Mouse (Mus musculus) neural tube, embryonic 11.5 days (tissue): Measurements from ENCODE around the gene Hist1h2ae. TPM values are rescaled to one million over a fixed set of nuclear protein-coding genes. Genes with fewer than 3 reads are reported as not detected.
"Not testable (repeated sequence)": the region's sequence is repeated elsewhere in the genome, so short reads cannot be mapped to it uniquely, and the experiment has no call there.

Source experiments
- ATAC-seq: fragments of 200-750 bp; cut with Nextera tagmentation; 2 replicates; pipeline ENCODE4 v1.8.0; 2017; ENCODE audit warnings: moderate number of reproducible peaks, mild to moderate bottlenecking, moderate TSS enrichment, moderate library complexity; ENCODE audit not compliant: insufficient read depth, low FRiP score, low TSS enrichment
- DNase-seq: peaks from one replicate; pipeline ENCODE4 v3.0.0-alpha.2; 2015; ENCODE audit warnings: low spot score
- H3K27ac ChIP-seq: fragments of 300-500 bp; sonication (generic); 2 replicates; pipeline ENCODE4 v1.5.1; 2014; ENCODE audit warnings: low read depth, mild to moderate bottlenecking, low read length
- H3K27me3 ChIP-seq: fragments of 300-500 bp; sonication (generic); 2 replicates; pipeline ENCODE4 v1.6.1; 2014; ENCODE audit warnings: mild to moderate bottlenecking, low read length, mixed read lengths; ENCODE audit not compliant: control insufficient read depth, insufficient read depth
- H3K36me3 ChIP-seq: fragments of 300-500 bp; sonication (generic); 2 replicates; pipeline ENCODE4 v1.6.1; 2014; ENCODE audit warnings: mild to moderate bottlenecking, low read length, moderate library complexity, mixed read lengths; ENCODE audit not compliant: control insufficient read depth, insufficient read depth
- H3K4me1 ChIP-seq: fragments of 300-500 bp; sonication (generic); 2 replicates; pipeline ENCODE4 v1.6.1; 2014; ENCODE audit warnings: low read length, mixed read lengths; ENCODE audit not compliant: control insufficient read depth, insufficient read depth
- H3K4me2 ChIP-seq: fragments of 300-500 bp; sonication (generic); 2 replicates; pipeline ENCODE4 v1.6.1; 2014; ENCODE audit warnings: low read depth, mild to moderate bottlenecking, moderate library complexity
- H3K4me3 ChIP-seq: fragments of 300-500 bp; sonication (generic); 2 replicates; pipeline ENCODE4 v1.5.1; 2014; ENCODE audit warnings: low read depth, low read length
- H3K9ac ChIP-seq: fragments of 300-500 bp; sonication (generic); 2 replicates; pipeline ENCODE4 v1.6.1; 2014; ENCODE audit warnings: mild to moderate bottlenecking, low read length
- H3K9me3 ChIP-seq: fragments of 300-500 bp; sonication (generic); 2 replicates; pipeline ENCODE4 v1.6.1; 2016; ENCODE audit warnings: low read length; ENCODE audit not compliant: control insufficient read depth
- WGBS: fragments of 180-500 bp; shearing (Covaris S2); extraction: QIAGEN DNeasy Blood & Tissue Kit; methylation state at CpG from one replicate; pipeline ENCODE4 v1.1.7; 2014; 5-methylcytosine and 5-hydroxymethylcytosine counted together
- polyA plus RNA-seq: library from polyadenylated mRNA; unstranded; fragments of >200 nt; fragmentation: Nextera tagmentation; extraction: Ambion mirVana; gene quantifications from 2 replicates; pipeline ENCODE4 v1.2.1, GENCODE M21; 2014

Gene Hist1h2ae
- polyA plus RNA-seq, 1 experiment from 2014 or later: 61.5 TPM

GRCm38 (mm10) chr13:23551146-23551834, 19.7 kb downstream of the Hist1h2ae start, which contains the start of gene Hist1h4f:
Hist1h4f (minus strand) TSS chr13:23551648.
- not testable (repeated sequence) for H3K27me3 ChIP-seq, H3K4me1 ChIP-seq, H3K36me3 ChIP-seq, H3K9me3 ChIP-seq
- peak; percentile 77 for ATAC-seq
- peak; percentile 91 for DNase-seq
- Histone ChIP-seq H3K27ac (peak within 1 kb of the TSS; percentile 85), H3K4me2 (peak within 1 kb of the TSS; percentile 57), H3K4me3 (peak within 1 kb of the TSS; percentile 40), H3K9ac (peak within 1 kb of the TSS; percentile 63)
- WGBS: under 1% methylated on average over 47 of the region's 47 CpGs

- Histone ChIP-seq H3K36me3 (no peaks in the 10 kb centered on the region), H3K4me2 (peak overlapping the region; percentile 57), H3K4me1 (peaks cover 5% of the 10 kb centered on the region; the same call in 1 of the 2 replicates), H3K9ac (peak overlapping the region; percentile 63), H3K27me3 (no peaks in the 10 kb centered on the region), H3K4me3 (peak overlapping the region; percentile 40), H3K27ac (peak overlapping the region; percentile 85), H3K9me3 (no peaks in the 10 kb centered on the region)
- ATAC-seq (no peak), DNase-seq (peak; percentile 23)
- WGBS: 5% methylated on average over 3 of the region's 3 CpGs
Observed at GRCm38 (mm10) chr13:23550761-23551145, 20.3 kb downstream of the Hist1h2ae start.

- Histone ChIP-seq H3K4me3 (no peak overlapping the region), H3K9ac (no peak overlapping the region), H3K4me2 (no peak overlapping the region), H3K27me3 (no peaks in the 10 kb centered on the region), H3K4me1 (peaks cover 6% of the 10 kb centered on the region; the same call in 1 of the 2 replicates), H3K27ac (0 out of 2 replicates have a peak overlapping the region, but pooled peaks have one; percentile 1), H3K9me3 (no peaks in the 10 kb centered on the region), H3K36me3 (no peaks in the 10 kb centered on the region)
- ATAC-seq (no peak), DNase-seq (no peak)
- WGBS: 85% methylated on average over 5 of the region's 5 CpGs
Observed at GRCm38 (mm10) chr13:23546694-23547093, 24.3 kb downstream of the Hist1h2ae start.

GRCm38 (mm10) chr13:23544787-23545120, 26.3 kb downstream of the Hist1h2ae start:
- peak overlapping the region; percentile 87 for H3K27ac ChIP-seq

GRCm38 (mm10) chr13:23543965-23544786, 26.8 kb downstream of the Hist1h2ae start, which contains the start of gene Hist1h3f:
Hist1h3f (plus strand) TSS chr13:23544052.
- H3K27ac ChIP-seq: peak within 1 kb of the TSS; percentile 87
- no peaks in the 10 kb centered on the region for H3K36me3 ChIP-seq
- H3K4me2 ChIP-seq: peak within 1 kb of the TSS; percentile 72
- under 1% methylated on average over 24 of the region's 45 CpGs for WGBS
- H3K9ac ChIP-seq: peak within 1 kb of the TSS; percentile 65
- peaks cover 3% of the 10 kb centered on the region; the same call in 1 of the 2 replicates for H3K4me1 ChIP-seq
- ATAC-seq (peak; percentile 93), DNase-seq (peak; percentile 67)
- H3K4me3 ChIP-seq: peak within 1 kb of the TSS; percentile 42
- no peaks in the 10 kb centered on the region for H3K27me3 ChIP-seq
- no peaks in the 10 kb centered on the region for H3K9me3 ChIP-seq

More at GRCm38 (mm10) chr13:23544787-23545120, 26.3 kb downstream of the Hist1h2ae start:
- H3K36me3 ChIP-seq, H3K27me3 ChIP-seq, ATAC-seq, DNase-seq, H3K4me1 ChIP-seq, H3K9me3 ChIP-seq: not testable (repeated sequence)
- peak overlapping the region; percentile 42 for H3K4me3 ChIP-seq
- under 1% methylated on average over 8 of the region's 14 CpGs for WGBS
- peak overlapping the region; percentile 36 for H3K4me2 ChIP-seq
- H3K9ac ChIP-seq: peak overlapping the region; percentile 63

- not testable (repeated sequence) for H3K4me1 ChIP-seq, H3K9me3 ChIP-seq, H3K36me3 ChIP-seq, H3K27me3 ChIP-seq
- peak within 1 kb of the TSS; percentile 87 for H3K27ac ChIP-seq
- H3K4me3 ChIP-seq: peak within 1 kb of the TSS; percentile 42
- DNase-seq: peak; percentile 74
- peak; percentile 88 for ATAC-seq
- peak within 1 kb of the TSS; percentile 65 for H3K9ac ChIP-seq
- H3K4me2 ChIP-seq: peak within 1 kb of the TSS; percentile 72
- under 1% methylated on average over 21 of the region's 42 CpGs for WGBS
Observed at GRCm38 (mm10) chr13:23542999-23543607, 27.9 kb downstream of the Hist1h2ae start, which contains the start of gene Hist1h2bh. Hist1h2bh (minus strand) TSS chr13:23543392.

GRCm38 (mm10) chr13:23542225-23542980, 28.6 kb downstream of the Hist1h2ae start:
- peak overlapping the region; percentile 81 for H3K27ac ChIP-seq
- not testable (repeated sequence) for DNase-seq, H3K4me1 ChIP-seq, H3K9me3 ChIP-seq, ATAC-seq, H3K27me3 ChIP-seq, H3K36me3 ChIP-seq
- H3K4me3 ChIP-seq: peak overlapping the region; percentile 38
- peak overlapping the region; percentile 60 for H3K4me2 ChIP-seq
- H3K9ac ChIP-seq: peak overlapping the region; percentile 65
- 7% methylated on average over 3 of the region's 3 CpGs for WGBS

GRCm38 (mm10) chr13:23541497-23541896, 29.5 kb downstream of the Hist1h2ae start:
- Histone ChIP-seq H3K9ac (no peak overlapping the region), H3K4me1 (peaks cover 4% of the 10 kb centered on the region; the same call in 1 of the 2 replicates), H3K27ac (no peak overlapping the region), H3K4me2 (no peak overlapping the region), H3K27me3 (no peaks in the 10 kb centered on the region), H3K36me3 (no peaks in the 10 kb centered on the region), H3K9me3 (no peaks in the 10 kb centered on the region), H3K4me3 (no peak overlapping the region)
- ATAC-seq: no peak
- WGBS: 89% methylated on average over 3 of the region's 3 CpGs
- no peak for DNase-seq
